Mouse (Mus musculus) common myeloid progenitor, adult 5-6 weeks (primary cell): ENCODE results near the gene Thrap3. TPM values are rescaled to one million over a fixed set of nuclear protein-coding genes. Genes with fewer than 3 reads are reported as not detected.

ENCODE experiments used
- ATAC-seq: replicated peaks from 2 replicates; pipeline ENCODE4 v1.8.0; 2016; ENCODE audit warnings: low read depth, mild to moderate bottlenecking, moderate TSS enrichment, inconsistent platforms; ENCODE audit not compliant: poor library complexity, severe bottlenecking
- total RNA-seq: library from RNA; stranded (forward); fragments of 200-1000, 187-1606 nt; gene quantifications from 2 replicates; pipeline ENCODE4 v1.2.3, GENCODE M21; 2017

Thrap3 gene
- total RNA-seq, 1 experiment from 2014 or later, result 331 TPM

- ATAC-seq, result no peak
Observed at GRCm38 (mm10) chr4:126149041-126149676, 53.4 kb downstream of the Thrap3 start.

DNA sequence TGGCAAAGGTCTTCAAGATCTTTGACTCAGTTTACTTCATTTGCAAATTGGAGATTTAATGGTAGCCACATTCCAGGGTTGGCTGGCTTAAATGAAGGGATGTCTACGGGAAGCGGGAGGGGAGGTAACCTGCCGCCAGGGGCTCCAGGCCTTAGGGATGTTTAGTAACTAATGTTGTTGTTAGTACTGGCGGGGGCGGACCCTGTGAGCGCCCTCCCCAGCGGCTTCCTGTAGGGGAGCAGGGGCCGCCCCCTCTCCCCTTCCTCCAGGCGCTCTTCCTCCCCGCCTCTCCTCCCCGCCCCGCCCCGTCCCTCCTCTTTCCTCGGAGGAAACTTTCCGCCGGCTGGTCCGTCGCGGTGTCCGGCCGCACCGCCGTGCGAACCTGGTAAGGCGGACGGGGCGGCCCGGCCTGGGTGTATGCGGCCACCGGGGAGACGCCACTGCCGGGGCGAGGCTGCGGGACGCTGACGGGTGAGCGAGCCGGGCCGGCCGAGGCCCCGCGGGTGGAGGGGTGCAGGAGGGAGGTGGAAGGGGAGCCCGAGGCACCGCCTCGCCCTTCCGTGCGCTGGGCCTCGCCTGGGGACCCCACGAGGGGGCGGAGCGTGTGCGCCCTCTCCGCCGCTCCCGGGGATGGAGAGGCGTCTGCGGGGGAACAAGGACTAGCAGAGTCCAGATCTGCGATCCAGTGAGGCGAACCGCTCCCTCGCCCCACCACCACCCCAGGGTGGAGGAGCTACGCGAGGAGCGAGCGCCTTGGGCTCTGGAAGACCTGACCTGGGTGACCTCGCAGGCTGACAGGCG is 54.2 kb downstream of the Thrap3 start:
- ATAC-seq, result peak; percentile 68

DNA sequence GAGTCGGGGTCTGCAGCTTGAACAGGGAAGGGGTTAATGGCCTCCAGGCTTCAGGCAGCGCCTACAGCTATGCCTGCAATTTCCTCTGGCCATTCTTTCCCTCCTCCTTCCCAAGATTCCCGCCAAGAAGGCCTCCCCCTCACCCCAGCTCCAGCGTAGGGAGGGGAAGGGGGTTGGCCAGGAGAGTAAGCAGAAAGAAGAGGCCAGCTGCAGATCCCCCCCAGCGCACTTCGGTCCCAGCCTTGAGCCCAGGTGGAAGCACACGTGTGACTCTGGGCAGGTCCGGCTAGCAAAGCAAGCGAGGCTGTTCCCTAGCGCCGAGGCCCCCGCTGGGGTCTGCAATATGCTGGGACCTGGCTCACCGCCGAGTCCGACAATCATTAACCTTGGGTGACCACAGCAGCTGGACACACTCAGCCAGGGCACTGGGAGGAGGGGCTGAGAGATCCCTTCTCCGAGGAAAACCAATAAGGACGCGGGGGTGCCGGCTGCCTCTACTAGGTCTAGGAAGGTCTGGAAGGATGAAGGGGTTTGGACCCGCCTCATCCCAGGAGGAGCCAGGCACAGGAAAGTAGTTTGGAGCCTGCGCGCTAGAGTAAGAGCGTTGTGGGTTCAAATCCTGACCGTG is 54.9 kb downstream of the Thrap3 start, which contains the start of gene Eva1b:
Gene Eva1b (plus strand): TSS at position 212 of the 628 bp plus-strand sequence.
- ATAC-seq, result no peak

GRCm38 (mm10) chr4:126146974-126147532 is 55.5 kb downstream of the Thrap3 start:
- ATAC-seq, result no peak

- ATAC-seq, result no peak
Observed at GRCm38 (mm10) chr4:126145396-126145795, 57.2 kb downstream of the Thrap3 start.

- ATAC-seq, result no peak
Observed at GRCm38 (mm10) chr4:126141021-126141420, 61.5 kb downstream of the Thrap3 start.

DNA sequence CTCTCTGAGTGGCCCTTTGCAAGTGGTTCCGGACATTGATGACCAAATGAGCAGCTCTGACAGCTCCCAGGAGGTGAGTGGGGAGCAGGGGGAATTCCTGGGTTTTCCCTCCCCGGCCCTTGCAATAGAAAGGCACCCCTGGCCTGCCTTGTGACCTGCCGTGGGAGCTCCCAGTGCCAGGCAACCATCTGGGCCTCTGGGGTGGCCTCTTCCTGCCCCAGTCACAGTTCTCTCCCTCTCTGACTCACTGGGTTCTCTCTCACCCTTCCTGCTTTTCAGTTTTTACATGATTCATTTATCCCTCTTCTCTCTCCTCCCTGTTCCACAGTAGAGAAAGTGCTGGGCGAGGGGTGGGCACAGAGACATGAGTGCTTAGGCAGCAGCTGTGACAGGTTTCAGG is 64.8 kb downstream of the Thrap3 start:
- no peak for ATAC-seq

DNA sequence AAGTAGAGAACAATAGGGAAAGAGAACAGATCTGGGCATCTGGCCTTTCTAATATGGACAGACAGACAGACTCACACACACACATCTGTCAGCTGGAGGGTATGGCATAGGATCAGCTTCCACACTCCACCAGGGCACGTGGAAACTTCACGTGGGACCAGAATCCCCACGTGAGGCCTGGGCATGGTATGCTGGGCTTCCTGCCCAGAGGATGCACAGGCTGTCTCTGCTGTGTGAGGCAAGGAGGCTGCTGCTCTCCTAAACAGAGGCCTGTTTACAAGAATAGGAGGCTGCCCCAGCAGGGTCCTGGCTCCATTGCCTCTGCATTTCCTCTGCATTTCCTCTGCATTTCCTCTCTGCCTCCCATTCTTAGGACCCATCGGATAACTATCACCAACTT is 67.9 kb downstream of the Thrap3 start:
- no peak for ATAC-seq

DNA sequence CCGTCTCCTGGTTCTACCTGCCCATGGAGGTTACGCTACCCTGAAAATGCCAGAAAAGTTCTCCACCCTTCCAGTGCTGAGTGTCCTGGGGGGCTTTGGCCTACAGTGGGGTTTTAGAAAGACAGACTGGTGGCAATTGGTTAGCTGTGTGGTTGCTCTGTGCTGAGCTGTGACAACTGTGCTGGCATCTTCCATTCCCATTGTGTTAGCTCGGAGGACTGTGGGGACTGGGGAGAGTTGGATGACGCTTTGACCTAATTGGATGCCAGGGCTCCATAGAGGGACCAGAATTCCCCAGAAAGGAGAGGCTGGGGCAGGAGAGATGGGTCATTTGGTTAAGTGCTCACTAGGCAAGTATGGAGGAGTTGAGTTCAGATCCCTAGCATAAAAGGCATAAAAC is 68.3 kb downstream of the Thrap3 start:
- no peak for ATAC-seq

DNA sequence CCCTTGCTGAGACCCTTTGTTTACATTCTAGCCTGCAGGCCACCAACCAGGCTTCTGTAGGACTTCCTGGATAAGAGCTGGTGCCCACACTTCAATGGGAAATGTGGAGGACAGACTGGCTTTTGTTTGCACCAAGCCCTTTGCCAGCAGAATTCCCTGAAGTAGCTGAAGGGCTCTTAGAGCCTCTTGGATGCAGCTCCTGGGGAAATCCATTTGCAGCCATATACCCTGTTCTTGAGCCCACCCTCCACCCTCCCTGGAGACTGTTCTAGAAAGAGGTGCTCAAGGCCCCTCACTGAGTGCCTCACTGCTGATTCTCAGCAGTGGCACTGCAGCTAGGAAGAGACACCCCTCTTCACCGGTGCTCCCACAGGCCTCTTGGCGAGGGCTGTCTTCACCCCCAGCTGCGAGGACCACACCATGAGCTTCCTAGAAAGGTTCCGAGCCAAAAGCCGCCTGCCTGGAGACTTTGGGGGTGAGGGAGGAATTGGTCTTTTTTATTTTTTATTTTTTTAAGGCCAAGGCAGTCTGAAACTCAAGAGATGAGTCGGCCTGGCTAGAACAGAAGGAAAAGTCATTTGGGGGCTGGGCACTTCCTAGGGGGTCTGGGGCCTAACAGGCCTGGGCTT is 69.8 kb downstream of the Thrap3 start:
- ATAC-seq, result no peak

DNA sequence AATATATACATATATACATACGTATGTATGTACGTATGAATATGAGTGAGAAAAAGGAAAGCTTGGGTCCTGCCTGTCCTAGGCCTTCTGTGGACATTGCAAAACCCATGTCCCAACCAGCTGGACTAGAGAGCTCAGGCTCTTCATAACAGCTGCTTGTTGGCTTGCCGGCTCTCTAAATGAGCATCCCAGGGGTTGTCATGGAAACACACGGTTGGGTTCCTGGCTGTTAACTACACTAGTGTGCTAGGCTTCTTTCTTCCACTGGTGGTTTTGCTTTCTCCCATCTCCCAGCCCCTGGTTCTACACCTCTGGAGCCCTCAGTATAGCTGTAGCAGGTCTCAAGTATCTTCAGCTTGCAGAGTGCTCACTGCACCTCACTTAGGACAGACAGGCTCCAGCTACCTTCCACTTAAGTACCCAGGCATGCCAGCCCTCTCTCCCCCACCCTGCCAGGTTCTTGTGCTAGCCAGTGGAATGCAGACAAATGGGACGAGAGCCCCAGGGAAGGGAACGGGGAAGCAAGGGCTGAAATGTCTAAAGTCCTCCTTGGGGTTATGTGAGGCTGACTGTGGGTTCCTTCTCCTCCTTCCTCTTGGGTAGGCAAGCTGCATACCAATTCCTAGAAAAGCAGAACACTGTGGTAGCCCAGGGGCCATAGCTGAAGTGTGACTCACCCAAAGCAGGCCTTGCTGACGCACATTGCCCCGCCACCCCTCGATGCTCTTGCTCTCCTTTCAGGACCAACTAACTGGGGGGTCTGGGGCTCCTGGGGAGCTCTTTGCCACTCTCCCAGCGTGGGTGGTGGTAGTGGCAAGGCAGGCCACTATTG is 71.1 kb downstream of the Thrap3 start:
- peak; percentile 97 for ATAC-seq

DNA sequence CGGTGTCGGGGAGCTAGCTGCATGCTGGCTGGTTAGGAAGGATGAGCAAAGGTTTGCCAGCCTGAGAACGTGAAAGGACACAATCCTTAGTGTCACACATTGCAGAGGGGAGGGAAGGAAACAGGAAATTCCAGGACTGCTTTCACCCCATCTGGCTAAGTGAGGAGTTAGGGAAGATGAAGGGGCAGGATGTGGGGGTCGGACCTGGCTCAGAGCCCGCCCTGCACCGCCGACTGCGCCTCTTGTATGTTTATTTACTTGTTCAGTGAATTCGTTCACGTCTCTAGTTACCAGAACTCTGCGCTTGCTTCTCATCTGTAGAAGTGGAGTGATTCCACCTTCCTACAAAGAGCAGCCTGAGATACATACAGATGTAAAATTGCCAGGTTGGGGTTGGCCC is 72.1 kb downstream of the Thrap3 start:
- no peak for ATAC-seq

- no peak for ATAC-seq
Observed at GRCm38 (mm10) chr4:126123309-126124040, 79.1 kb downstream of the Thrap3 start.

GRCm38 (mm10) chr4:126120506-126120905 is 82.1 kb downstream of the Thrap3 start:
- no peak for ATAC-seq

GRCm38 (mm10) chr4:126120052-126120451 is 82.5 kb downstream of the Thrap3 start:
- no peak for ATAC-seq

GRCm38 (mm10) chr4:126119051-126119450 is 83.5 kb downstream of the Thrap3 start:
- ATAC-seq, result no peak

- ATAC-seq, result no peak
Observed at GRCm38 (mm10) chr4:126118651-126119050, 83.9 kb downstream of the Thrap3 start.

DNA sequence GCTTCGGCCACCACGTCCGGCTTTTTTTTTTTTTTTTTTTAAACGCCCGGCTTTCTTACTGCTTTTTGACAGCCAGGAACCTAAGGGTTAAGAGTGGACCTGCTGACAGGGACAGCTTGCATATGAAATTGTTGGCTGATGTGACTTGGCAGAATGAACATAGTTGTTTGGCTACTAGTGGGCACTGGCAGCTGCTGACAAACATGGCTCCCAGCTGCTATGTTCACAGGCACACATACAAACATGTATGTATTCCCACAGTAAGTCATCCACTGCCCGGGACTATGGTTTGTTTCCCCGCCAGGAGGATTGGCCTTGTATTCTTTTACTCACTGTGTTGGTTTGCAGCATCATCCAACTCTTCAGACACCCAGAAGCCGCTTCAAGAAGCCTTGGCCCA is 85.4 kb downstream of the Thrap3 start:
- ATAC-seq, result no peak
